Mouse (Mus musculus): ENCODE data around the gene 1700037H04Rik. TPM values are rescaled to one million over a fixed set of nuclear protein-coding genes. Genes with fewer than 3 reads are reported as not detected.

The 1700037H04Rik gene
- polyA plus RNA-seq, 1 experiment, result 113 TPM

DNA sequence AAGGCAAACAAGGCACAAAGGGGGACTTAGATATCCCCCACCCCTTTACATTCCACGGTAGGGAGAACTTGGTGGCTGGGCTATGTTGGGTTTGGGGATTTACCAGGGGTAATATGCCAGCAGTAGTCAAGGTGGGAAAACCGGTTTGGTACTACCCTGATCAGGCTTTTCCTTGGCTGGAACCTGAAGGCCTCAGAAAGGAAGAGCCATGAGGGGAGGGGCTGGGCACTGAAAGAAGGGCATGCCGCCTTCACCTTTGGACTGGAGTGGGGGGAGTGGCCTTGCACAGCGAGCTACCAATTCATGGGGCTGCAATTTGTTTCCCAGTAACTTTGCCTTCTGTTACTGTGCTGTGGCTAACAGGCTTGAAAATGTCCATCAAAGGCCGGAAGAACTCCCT, 16.6 kb upstream of the 1700037H04Rik start:
- TF ChIP-seq POLR2A (IDR thresholded peaks at IDR 0.05; ENCODE audit: borderline replicate concordance, extremely low read depth, insufficient read depth, insufficient read length, poor library complexity, severe bottlenecking), result no peak
- TF ChIP-seq CTCF (IDR thresholded peaks at IDR 0.05; ENCODE audit: borderline replicate concordance, extremely low read depth, insufficient read depth, insufficient read length), result no peak
- no peak for DNase-seq (ENCODE audit: low read depth)

DNA sequence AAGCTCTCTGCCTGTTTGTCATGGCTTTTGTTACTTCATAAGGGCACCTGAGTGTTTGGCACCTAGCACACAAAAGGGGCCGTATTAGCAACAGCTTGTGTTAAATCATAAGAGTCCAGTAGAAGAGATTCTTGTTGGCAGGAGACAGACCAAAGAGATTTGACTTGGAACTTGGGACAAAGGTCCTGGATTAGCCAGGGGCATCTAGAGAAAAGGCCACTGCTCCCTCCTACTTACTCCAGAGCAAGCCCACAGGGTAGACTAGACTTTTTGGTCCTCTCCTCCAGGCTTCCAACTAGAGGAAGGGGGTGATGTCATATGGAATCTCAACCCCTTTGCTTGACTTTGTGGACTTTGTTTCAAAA, 16.0 kb upstream of the 1700037H04Rik start:
- TF ChIP-seq CTCF (IDR thresholded peaks at IDR 0.05; ENCODE audit: borderline replicate concordance, extremely low read depth, insufficient read depth, insufficient read length) (no peak), POLR2A (IDR thresholded peaks at IDR 0.05; ENCODE audit: borderline replicate concordance, extremely low read depth, insufficient read depth, insufficient read length, poor library complexity, severe bottlenecking) (no peak)
- no peak for DNase-seq (ENCODE audit: low read depth)

DNA sequence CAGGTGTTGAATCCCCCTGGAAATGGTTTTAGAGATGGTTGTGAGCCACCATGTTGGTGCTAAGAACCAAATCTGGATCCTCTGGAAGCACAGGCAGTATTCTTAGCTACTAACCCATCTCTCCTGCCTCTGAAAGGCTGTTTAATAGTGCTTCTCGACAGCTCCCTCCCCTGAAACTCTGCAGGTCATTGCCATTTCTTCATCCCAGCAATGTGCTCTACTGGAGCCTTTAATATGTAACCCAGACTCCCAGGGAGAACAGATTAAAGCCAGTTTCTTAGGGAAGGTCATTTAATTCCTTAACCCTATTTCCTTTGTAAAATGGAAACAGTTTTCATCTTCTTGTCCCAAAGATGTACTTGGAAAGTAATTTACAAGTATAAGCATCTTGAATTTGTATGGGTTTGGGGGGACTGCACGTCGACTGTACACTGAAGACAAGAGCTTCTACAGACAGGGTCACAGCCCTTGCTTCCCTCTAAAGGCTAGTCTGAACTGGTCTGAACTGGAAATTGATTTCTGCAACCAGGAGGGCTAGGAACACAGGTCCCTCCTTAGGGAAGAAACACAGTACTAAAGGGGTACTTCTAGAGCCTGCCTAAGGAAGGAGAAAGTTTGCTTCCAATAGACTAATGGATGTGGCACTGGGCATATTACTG, 15.5 kb upstream of the 1700037H04Rik start:
- no peak for DNase-seq (ENCODE audit: low read depth)
- TF ChIP-seq CTCF (IDR thresholded peaks at IDR 0.05; ENCODE audit: borderline replicate concordance, extremely low read depth, insufficient read depth, insufficient read length) (no peak), POLR2A (IDR thresholded peaks at IDR 0.05; ENCODE audit: borderline replicate concordance, extremely low read depth, insufficient read depth, insufficient read length, poor library complexity, severe bottlenecking) (no peak)

DNA sequence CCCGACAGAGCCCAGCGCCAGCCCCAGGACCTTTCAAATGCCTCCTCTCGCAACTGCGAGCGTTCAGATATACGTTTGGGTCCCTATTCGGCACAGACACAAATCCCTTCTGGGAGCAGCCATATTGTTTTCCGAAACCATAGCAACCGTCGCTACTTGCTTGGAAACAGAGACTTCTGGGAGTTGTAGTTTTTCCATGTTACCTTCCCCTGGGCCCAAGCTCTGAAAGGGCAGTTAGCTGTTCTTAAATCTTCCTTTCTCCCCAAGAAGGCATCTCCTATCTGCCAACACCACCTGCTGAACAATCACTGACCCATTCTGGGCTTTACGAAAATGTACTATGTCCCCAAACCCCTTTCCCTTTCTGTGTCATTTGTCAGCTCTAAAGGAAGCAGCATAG, 14.8 kb upstream of the 1700037H04Rik start:
- DNase-seq (ENCODE audit: low read depth), result peak; percentile 95
- no peak for TF ChIP-seq CTCF (IDR thresholded peaks at IDR 0.05; ENCODE audit: borderline replicate concordance, extremely low read depth, insufficient read depth, insufficient read length)
- no peak for TF ChIP-seq POLR2A (IDR thresholded peaks at IDR 0.05; ENCODE audit: borderline replicate concordance, extremely low read depth, insufficient read depth, insufficient read length, poor library complexity, severe bottlenecking)

DNA sequence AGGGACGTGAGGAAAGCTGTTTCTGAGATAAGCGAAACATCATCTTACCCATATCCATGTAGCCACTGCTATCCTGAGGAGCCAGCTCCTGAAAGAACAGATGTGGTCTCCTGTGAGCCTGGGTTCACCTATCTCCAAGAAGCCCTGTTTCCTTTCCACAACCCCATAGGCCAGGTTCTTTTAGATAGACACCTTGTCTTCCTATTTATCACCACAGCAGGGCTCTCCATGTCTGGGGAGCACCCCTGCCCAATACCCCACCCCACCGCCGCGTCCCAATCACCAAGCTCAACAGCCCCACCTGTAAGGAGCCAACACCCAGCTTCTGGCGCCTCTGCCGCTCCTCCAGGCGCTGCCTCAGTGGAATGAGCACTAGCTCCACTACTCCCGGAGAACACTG, 12.4 kb upstream of the 1700037H04Rik start:
- DNase-seq (ENCODE audit: low read depth), result no peak
- no peak for TF ChIP-seq CTCF (IDR thresholded peaks at IDR 0.05; ENCODE audit: borderline replicate concordance, extremely low read depth, insufficient read depth, insufficient read length)
- no peak for TF ChIP-seq POLR2A (IDR thresholded peaks at IDR 0.05; ENCODE audit: borderline replicate concordance, extremely low read depth, insufficient read depth, insufficient read length, poor library complexity, severe bottlenecking)

DNA sequence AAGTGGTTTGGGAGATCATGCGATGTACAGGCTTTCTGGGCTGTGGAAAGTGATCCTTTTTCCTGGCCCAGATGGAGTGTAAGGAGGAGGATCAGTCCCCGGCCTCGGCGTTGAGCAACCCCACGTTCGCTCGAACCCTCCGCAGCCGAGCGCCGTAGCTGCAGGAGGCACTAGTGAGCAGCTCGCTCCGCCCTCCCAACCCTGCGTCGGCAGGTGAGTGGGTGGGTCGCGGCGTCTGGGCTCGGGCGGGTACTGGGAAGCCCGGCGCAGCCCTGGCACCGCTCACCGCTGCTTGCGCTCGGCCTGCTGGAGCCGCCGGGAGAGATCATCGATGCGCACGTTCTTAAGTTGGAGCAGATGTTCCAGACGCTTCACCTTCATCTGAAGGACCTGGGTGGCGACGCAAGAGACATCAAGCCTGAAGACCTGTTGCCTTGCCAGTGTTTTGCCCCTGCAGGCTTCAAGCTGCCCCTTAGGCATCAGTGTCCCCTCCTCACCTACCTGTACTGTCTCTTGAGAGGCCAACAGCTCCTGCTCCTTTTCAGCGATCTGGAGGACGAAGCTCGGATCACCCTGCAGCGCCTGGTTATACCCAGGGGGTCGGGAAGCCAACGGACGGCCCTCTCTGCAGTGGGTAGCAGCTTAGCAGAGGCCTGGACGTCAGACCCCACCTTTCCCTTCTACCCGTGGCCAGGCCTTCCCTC, 11.7 kb upstream of the 1700037H04Rik start:
- TF ChIP-seq CTCF (IDR thresholded peaks at IDR 0.05; ENCODE audit: borderline replicate concordance, extremely low read depth, insufficient read depth, insufficient read length) (0 out of 2 replicates have a peak, but pooled peaks have one; percentile 2), POLR2A (IDR thresholded peaks at IDR 0.05; ENCODE audit: borderline replicate concordance, extremely low read depth, insufficient read depth, insufficient read length, poor library complexity, severe bottlenecking) (no peak)
- DNase-seq (ENCODE audit: low read depth), result no peak

DNA sequence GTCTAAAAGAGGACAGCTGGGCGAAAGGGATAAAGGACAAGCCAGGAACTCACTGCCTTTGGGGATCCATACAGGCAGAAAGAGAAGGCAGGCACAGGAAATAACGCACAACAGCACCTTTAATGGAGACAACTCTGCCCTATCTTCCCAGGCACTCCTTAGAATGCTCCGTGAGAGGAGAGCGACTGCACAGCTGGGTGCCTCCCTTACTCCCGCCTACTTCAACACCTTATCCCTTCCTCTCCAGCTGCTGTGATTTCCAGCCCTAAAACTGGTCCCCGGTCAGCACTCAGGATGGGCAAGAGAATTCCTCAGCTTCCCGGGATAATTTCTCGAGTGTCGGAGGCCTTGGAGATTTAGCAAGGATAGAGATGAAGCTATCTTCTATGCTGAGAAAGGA, 11.1 kb upstream of the 1700037H04Rik start:
- DNase-seq (ENCODE audit: low read depth), result no peak
- TF ChIP-seq CTCF (IDR thresholded peaks at IDR 0.05; ENCODE audit: borderline replicate concordance, extremely low read depth, insufficient read depth, insufficient read length) (no peak), POLR2A (IDR thresholded peaks at IDR 0.05; ENCODE audit: borderline replicate concordance, extremely low read depth, insufficient read depth, insufficient read length, poor library complexity, severe bottlenecking) (no peak)

DNA sequence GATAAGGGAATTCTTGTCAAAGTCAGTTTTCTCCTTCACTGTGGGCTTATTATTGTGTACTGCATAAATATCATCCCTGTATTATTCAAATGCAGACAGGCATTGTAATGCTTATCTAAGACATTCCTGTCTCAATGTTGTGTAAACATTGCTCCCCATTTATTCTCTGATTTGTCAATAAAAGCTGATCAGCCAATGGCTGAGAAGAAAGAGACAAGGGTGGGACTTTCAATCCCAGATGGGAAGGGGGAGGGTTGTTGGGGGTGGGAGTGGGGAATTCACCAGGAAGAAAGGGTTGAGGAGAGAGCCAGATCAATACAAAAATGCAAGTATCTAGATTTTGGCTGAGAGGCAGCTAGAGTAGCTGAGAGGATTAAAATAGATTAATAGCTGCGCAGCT, 9.0 kb upstream of the 1700037H04Rik start:
- DNase-seq (ENCODE audit: low read depth), result peak; percentile 30
- TF ChIP-seq POLR2A (IDR thresholded peaks at IDR 0.05; ENCODE audit: borderline replicate concordance, extremely low read depth, insufficient read depth, insufficient read length, poor library complexity, severe bottlenecking), result no peak
- TF ChIP-seq CTCF (IDR thresholded peaks at IDR 0.05; ENCODE audit: borderline replicate concordance, extremely low read depth, insufficient read depth, insufficient read length), result no peak

DNA sequence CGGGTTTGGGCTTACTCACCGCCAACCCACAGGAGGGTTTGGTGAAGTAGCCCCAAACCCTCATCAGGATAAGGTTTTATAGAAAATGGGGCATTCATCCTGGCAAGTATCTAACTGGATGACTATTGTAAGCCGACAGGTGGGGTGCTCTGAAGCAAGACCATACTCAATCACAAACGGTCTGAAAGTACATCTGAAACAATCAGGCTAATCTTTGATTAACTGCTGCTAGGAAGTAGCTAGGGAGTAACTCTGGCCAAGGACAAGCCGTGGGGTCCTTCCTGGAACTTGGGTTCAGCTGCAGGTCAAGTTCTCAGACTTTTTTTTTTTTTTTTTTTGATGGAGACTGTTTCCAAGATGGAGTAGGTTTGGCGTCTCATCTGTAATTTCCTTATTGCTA, 8.1 kb upstream of the 1700037H04Rik start:
- no peak for DNase-seq (ENCODE audit: low read depth)
- TF ChIP-seq CTCF (IDR thresholded peaks at IDR 0.05; ENCODE audit: borderline replicate concordance, extremely low read depth, insufficient read depth, insufficient read length), result no peak
- no peak for TF ChIP-seq POLR2A (IDR thresholded peaks at IDR 0.05; ENCODE audit: borderline replicate concordance, extremely low read depth, insufficient read depth, insufficient read length, poor library complexity, severe bottlenecking)

DNA sequence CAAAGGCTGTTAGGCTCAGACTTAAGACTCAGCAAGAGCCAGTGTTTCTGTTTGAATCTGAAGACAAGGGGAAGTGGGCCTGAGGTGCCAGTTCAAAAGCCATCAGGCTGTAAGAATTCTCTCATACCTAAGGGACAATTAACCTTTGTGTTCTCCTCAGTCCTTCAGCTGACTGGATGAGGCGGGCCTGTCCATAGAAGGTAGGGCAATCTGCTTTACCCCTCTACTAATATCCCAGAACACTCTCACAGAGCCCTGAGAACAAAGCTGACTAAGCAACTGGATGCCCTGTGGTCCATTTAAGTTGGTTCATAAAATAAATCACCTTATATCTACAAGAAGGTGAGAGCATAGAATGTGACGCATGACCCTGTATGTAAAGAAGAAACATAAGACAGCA, 6.3 kb upstream of the 1700037H04Rik start:
- DNase-seq (ENCODE audit: low read depth), result no peak
- TF ChIP-seq CTCF (IDR thresholded peaks at IDR 0.05; ENCODE audit: borderline replicate concordance, extremely low read depth, insufficient read depth, insufficient read length) (no peak), POLR2A (IDR thresholded peaks at IDR 0.05; ENCODE audit: borderline replicate concordance, extremely low read depth, insufficient read depth, insufficient read length, poor library complexity, severe bottlenecking) (no peak)

DNA sequence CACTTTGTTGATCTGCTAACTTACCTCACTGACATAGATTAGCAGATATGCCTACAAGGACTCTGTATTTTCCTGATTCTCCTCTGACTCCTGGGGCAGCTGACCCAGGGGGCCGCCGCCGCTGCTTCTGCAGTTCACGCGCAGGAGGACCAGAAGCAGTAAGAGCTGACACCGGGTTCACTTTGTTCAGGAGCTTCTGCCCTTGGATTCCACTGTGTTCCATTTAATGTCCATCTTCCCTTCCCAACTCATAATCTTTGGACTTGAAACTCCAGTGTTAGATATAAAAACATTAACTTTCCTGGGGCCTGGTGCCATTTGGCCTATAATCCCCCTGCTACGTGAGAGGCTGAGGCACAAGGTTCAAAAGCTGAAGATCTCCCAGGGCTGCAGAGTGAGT, 4.0 kb upstream of the 1700037H04Rik start:
- TF ChIP-seq CTCF (IDR thresholded peaks at IDR 0.05; ENCODE audit: borderline replicate concordance, extremely low read depth, insufficient read depth, insufficient read length), result no peak
- no peak for TF ChIP-seq POLR2A (IDR thresholded peaks at IDR 0.05; ENCODE audit: borderline replicate concordance, extremely low read depth, insufficient read depth, insufficient read length, poor library complexity, severe bottlenecking)
- no peak for DNase-seq (ENCODE audit: low read depth)

DNA sequence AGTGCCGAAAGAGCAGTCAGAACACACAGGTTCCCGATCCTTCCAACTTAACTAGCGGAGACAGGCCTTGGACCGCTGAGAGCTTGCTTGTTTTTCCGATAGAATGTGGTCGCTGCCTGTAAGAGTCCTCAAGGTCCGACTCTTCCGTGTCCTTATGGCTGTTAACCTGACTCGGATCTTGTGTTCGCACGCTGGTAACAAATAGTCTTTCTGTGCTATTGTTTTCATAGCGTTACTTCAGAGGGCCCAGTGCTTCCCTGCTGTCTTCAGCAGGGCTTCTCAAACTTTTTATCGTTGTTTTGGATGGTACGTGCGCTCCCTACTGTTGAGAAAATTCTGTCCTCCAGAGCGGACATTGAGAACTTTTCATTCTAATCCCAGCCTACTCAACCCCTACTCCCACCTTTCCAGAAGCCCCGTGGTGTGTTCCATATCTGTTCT, 810 bp upstream of the 1700037H04Rik start:
- no peak for DNase-seq (ENCODE audit: low read depth)
- no peak for TF ChIP-seq POLR2A (IDR thresholded peaks at IDR 0.05; ENCODE audit: borderline replicate concordance, extremely low read depth, insufficient read depth, insufficient read length, poor library complexity, severe bottlenecking)
- TF ChIP-seq CTCF (IDR thresholded peaks at IDR 0.05; ENCODE audit: borderline replicate concordance, extremely low read depth, insufficient read depth, insufficient read length), result no peak

Data from brain, embryonic 14.5 days (tissue).